Mouse (Mus musculus) left cerebral cortex, adult 8-10 months (tissue): Measurements from ENCODE around the gene Sun3. TPM values are rescaled to one million over a fixed set of nuclear protein-coding genes. Genes with fewer than 3 reads are reported as not detected.
A peak's percentile ranks its signal among the peaks of the same experiment; 100 is the strongest.

Source experiments
- DNase-seq, 2 experiments: peaks; one replicate each; pipeline ENCODE4 v3.0.0; 2022; ENCODE audit warnings: low spot score in 2 of 2
- total RNA-seq, 4 experiments: library from RNA; stranded (reverse); gene quantifications; 2 replicates each; pipeline ENCODE4 v1.2.4; 2022

Gene Sun3
- under 1 TPM in 3 of 4 experiments, not detected in 1; 0.33 to 0.65 (median 0.39) TPM for total RNA-seq

DNA sequence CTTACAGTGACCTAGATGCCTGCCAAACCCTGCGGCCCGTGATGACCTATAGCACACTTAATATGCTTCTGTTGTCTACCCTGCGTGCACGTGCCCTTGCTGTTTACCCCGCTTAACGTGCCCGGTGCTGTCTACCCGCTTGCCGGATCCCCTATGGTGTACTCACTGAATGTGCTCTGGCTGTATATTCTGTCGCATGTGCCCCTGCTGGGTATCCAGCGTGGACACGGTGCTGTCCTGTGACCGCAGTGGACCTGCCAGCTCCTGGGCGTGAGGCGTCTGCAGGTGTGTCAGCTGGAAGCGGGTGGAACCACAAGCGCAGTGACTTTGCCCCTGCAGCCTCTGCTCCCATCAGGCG is at the start of gene Sun3:
Sun3 (minus strand) TSS at position 289 of the 358 bp plus-strand sequence.
- no peak for DNase-seq

DNA sequence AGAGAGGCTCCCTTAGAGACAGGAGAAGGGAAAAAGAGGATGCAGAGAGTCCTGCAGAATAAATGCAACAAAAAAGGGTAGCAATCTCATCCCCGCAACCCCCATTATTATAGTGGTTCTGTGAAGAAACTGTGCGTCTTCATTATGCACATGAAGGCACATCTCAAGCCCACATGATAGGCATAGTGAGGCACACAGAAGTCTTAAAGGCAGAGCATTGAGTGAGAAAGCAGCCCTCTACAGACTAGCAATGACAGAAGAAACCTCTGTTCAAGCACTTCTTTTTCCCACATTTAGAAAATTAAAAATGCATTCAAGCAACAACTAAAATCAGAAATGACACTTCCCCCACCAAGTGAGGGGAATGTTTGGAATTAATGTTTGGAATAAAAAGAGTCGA is 27.7 kb upstream of the Sun3 start:
- no peak for DNase-seq

DNA sequence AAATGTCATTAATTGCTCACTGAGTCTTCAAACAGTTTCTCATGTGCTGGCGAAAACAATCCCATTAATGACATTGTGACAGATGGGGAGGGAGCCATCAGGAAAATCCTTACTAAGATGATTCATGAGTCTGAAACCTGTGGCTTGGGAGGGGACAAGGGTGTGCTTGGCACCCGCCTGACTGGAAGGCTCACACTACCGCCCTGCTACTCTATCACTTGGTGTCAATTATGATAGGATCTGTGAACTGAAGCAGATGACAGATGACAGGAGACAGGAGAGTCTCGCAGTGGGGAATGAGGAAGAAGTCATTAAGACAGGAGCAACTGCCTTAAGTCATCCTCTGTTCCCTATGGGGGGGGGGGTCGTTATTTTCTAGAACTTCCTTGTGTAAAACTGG is 11.7 kb upstream of the Sun3 start:
- no peak for DNase-seq

DNA sequence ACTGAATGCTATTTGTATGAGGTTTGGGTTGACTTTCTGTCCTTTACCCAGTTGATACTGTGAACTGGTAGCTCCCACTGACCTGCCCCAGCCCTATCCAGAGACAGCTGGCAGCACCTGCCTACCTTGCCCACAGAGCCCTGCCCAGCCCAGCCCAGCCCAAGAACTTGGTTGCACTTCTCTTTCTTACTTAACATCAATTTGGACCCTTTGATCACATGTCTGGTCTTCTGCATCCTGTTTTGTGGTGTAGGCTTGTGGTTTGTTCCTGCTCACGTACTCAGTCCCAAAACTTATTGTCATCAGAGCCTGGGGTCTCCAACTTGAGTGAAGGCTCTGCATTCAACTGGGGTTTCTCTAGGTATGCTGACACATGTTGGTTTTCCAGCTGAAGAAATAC is 11.2 kb upstream of the Sun3 start:
- DNase-seq = no peak

DNA sequence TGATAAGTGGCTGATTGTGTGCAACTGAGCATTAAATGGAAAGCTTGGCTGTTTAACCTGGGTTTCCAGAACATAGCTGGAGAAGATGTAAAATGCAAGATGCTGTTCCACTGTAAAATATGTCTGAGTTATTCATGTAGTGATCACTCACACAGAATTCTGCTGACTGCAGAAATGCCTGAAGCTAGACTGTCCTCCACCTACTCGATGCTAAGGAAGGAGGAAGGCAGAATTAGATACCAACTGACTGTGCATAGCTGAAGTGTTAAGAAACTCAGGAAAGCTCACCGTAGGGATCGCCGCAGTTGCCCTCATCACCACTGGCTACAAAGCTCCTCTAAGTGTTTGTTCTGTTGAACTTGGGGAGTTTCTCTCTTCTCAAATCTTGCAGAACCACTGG is 8.9 kb upstream of the Sun3 start:
- DNase-seq = no peak

DNA sequence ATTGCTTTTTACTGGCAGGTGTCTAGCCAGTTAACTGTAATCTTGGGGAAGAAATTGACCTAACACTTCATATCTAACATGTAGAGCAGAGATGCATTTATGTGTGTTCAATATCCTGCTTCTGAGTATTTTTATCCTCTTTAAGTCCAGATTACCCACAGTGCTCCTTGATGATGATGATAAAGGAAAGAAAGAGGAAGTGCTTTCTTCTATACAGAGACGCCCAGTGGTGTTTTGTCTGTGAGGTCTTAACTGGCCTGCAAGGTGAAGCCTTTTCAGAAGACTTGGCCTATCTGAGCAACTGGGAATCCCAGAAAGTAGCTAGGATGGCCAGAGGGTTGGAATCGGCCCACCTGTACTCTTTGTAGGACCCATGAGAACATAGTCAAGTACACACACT is 8.1 kb upstream of the Sun3 start:
- DNase-seq = no peak

DNA sequence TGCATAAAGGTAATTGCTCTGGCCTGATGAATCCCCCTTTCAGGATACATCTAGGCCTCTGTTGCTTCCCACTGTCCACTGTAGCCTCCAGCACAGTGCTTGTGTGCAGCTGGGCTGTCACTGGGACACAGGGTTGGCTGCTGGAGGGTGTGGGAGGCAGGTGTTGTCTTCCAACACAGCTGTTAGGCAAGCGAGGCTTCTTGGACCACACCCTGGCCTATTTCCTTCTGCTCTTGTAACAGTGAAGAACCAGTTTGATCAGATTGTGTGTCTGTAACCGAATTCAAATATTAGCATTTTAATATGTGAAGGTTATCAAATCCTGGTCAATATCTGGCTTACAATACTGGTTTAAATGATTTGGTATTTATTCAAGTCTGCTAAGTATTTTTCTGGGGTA is 3.1 kb upstream of the Sun3 start:
- DNase-seq = no peak

DNA sequence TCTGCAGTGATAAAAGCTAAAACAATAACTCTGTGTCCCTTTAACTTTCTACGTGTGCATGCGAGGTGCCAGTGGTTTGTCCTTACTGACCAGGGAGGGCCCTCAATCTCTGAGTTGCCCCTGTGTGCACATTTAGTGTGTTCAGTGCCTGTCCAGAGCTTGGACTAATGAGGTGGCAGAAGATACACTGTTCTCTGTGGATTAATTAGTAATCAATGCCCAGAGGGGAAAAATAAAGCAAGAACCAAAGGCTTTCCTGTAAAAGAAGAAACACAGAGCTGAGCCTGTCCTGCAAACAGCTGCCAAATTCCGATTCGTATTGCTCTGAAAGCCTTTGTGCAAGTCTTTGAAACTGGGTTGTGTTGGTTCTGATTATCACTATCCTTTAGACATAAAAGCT is 1.4 kb upstream of the Sun3 start:
- no peak for DNase-seq

DNA sequence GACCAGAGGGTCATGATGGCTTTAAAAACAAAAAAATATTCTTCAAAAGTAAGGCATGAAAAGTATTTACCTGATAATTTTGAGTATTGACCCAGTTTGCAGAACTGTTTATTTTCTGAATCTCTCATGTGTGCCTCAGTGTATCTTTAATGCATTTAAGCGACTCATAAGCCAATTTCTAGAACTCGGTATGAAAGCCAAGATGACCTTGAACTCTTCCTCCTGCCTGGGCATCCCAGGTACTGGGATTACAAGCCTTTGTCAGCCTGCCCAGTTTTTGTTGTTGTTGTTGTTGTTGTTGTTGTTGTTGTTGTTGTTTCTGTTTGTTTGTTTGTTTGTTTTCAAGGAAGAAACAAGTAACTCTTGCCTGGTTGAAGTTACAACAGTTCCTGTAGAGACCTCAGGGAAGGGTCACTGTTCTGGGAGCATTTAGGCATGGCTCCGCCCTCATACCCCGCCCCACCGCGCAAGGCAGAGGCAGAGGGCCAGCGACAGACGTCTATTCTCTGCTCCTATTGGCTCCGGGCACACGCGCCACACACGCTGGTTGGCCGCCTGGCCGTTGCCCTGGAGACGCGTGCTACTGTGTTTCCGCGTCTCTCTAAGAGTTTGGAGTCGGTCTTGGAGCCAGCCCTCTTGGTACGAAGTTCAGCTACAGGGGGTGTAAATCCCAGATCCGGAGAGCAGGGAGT is 634 bp downstream of the Sun3 start, which contains the start of gene Gm11992:
Gm11992 (plus strand) TSS at position 584 of the 692 bp plus-strand sequence.
- peak; percentile 54 to 80 for DNase-seq

DNA sequence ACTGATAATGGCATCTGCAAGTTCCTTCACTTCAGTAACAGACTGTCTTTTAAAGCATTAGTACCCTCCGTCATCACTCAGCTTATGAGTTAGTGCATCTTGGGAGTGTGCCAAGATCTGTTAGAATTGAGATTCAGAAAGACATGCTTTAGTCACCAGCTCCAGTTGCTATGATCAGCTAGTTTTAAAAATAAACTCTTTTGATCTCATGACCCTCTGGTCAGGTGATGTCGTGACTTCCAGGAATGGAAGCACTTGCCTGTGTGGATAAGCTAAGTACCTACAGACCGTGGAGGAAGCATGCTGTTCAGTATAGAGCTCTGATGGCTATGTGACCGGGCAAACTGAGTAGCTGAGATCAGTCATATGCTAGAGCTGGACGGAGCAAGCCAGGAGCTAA is 1.7 kb downstream of the Sun3 start:
- no peak for DNase-seq

DNA sequence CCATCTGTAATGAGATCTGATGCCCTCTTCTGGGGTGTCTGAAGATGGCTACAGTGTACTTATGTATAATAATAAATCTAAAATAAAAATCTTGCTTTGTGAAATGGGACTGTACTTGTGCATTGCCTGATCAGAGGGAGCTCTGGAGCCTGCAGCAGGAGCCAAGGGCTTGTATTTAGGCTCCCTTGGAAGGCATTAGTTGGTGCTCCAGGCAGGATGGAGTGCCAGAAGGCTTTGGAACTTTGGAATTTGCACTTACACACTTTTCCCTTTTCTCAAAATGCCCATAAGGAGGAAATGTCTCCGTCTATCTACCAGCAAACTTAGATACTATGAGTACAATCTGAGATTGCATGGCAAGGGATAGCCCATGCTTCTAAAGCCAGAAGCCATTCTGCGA is 2.2 kb downstream of the Sun3 start:
- DNase-seq = no peak

DNA sequence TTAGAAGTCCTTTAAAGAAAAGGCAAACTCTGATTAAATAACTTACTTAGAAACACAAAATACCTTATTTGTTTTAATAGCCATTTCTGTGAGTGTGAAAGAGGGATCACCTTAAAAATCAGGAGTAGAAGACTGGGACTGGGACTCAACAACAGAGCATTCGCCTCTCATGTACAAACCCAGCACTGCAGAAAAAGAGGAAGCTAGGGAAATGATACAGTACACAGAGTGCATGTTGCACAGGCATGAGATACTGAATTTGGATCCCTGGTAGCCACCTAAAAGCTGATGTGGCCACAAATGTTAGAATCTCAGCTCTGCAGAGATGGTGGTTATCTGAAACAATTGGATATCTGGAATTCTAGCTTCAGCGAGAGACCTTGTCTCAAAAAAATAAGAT is 17.3 kb downstream of the Sun3 start:
- DNase-seq = no peak

DNA sequence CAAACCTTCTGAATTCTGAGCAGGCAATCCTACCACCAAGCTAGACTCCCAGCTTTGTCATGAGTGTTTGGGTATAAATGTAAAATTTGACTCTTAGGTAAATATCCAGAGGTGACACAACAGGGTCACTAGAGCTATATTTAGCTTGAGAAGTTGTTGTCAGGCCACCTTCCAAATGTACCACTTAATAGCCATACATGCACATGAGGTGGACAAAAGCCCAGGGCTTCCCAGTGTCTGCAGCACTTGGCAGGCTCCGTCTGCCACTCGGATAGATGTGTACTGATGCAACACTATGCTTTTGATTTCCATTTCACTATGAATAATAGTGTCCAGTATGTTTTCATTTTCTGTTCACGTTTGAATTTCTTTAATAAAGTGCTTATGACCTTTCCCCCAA is 23.6 kb downstream of the Sun3 start:
- no peak for DNase-seq

DNA sequence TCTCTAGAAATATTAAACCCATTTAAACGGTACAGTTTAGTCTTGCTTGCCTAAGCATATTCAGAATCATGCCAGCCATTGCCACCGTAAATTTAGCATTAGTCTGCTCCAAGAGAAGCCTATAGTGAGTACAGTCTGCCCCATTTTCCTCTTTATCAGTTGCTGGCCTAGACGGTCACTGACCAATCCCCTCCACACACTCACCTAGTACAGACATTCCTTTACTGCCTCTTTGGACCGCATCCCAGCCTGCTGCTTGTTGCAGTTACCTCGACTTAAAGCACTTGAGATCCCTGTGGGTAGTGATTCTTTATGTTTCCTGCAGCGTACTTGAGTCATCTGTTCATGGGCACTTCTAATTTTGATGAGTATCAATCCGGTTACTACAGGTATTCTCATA is 24.0 kb downstream of the Sun3 start:
- DNase-seq = no peak

DNA sequence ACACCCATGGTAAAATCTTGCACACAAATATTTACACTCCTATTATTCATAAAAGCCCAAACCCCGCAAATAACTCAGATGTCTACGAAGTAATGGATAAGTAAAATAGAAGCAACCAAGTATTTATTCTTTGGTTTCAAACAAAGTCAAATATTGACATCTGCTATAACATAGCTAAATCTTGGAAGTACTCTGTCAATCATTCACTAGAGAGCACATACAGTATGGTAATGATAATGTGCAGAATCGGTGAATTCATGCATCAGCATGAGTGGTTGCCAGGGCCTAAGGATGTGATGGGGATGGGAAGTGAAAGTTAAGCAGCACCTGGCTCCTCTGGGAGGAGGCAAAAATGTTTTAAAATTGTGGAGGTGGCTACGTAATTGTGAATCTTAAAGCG is 28.6 kb downstream of the Sun3 start:
- DNase-seq = no peak

DNA sequence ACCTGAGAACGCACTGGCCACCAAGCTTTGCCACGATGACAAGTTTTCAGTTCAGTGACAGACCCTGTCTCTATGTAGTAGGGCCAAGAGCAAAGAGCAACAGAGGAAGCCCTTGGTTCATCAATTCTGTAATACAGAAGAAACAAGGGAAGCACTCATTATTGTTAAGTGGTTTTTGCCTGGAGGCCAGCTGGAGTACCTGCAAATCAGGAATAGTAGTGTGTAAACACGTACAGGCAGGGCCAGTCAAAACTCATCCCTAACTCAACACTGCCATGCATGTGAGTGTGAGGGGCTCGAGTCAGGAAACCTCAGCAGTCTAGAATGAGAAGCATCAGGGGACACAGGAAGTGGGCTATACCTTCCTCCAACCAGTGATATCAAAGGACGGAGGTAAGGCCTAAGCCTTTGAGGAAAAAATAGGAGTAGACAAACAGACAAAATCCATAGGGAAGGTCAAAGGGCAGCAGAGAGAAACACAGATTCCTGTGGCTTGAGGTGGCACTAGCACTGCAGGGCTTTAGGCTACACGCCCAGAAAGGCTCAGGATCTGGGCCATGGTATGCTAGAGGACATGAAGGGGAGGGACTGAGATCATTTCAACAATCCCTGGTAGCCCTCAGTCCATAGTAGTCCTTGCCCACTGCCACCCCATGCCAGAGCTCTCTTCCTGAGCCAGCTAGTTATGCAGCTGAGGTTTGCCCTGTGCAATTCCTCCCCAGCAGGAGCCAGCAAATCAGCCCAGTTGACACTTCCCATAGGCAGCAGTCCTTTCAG is 30.1 kb downstream of the Sun3 start:
- no peak for DNase-seq

DNA sequence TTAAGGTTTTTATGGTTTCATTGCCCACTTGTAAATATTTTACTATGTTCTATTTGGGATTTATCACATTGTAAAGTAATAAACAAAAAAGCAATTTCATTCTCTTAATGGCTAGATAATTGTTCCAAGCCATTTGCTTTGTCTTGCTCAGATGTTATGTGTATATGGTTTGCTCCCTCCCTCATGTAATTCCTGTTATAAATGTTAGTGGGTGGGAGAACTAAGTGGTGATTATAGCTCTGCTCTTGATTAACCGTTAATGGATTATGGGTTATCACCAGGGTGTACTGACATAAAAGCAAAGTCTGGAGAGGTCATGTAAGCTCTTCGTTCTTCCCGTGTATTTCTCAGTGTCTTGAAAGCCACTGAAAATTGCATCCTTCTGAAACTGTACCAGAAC is 34.1 kb downstream of the Sun3 start:
- no peak for DNase-seq

DNA sequence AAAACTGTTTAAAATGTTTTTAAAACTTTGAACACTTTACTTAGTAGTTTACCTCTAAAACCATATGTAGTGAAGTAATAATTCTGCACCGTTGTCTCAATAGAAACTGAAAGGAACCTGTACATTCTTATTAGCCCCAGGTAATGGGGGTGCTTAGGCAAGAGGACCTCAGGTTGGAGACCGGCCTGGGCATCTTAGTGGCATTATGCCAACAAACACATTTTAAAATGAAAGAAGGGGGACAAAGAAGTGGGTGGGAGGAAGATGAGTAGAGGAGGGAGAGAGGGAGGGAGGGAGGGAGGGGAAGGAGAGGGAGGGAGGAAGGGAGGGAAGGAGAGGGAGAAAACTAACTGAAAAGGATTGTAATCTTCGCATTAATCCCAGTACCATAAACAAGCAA is 37.4 kb downstream of the Sun3 start:
- no peak for DNase-seq

DNA sequence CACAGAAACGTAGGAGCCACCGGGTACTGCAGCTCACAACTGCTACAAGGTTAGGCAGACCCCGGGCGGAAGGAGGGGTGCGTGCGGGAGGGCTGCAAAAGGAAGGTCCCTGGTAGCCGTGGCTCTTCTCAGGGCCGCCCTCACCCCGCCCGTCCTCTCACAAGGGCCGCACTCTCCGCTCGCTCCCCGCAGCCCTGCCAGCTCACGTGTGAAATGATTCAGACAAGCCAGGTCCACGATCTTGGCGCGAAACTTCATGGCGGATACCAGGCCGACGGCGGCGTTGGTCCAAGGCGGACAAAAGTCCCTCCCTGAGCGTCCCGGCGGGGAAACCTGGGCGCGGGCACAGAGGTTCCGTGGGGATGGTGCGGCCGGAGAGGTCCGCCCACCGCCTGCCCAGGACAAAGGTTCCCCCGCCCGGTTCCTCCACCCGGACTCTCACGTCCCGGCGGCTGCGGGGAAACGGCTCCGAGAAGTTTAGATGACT is 37.9 kb downstream of the Sun3 start, which contains the start of gene Hus1:
Hus1 (minus strand) TSS at position 339 of the 487 bp plus-strand sequence.
- DNase-seq = peak; percentile 63 to 68

DNA sequence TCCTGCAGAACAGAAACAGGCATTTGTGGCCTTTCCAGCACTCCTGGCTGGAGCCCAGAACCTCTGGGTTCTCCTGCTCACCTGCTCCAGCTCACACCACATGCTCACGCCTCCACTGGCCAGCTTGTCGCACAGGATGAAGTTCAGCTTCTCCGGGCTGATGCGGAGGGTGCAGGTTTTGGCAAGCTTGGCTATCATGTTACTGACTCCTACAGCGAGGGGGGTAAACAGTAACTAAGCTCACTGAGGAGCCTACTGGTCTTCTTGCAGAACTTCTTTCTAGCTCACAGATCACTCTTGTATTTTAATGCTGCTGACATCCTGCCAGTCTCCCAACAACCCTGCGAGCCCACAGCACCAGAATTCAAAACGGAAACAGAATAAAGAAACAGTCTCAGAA is 38.4 kb downstream of the Sun3 start:
- DNase-seq = peak in 1 of 2 experiments; percentile 10

DNA sequence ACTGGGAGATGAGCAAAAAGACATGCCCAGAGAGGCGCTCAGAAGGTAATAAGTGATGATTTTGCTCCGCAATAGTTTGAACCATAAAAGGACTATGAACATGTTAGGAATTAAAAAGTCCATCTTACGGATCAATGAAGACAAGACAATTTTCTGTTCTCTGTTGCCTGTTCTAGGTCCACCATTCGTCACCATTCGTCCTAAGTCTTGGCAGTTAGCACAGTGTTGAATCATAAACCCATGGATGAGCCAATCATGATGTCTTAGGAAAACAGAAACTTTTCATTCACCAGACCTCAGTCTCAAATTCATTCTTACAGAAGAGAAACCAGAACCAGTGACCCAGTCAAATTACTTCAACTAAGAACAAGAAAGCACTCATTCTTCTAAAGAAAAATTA is 40.0 kb downstream of the Sun3 start:
- no peak for DNase-seq

DNA sequence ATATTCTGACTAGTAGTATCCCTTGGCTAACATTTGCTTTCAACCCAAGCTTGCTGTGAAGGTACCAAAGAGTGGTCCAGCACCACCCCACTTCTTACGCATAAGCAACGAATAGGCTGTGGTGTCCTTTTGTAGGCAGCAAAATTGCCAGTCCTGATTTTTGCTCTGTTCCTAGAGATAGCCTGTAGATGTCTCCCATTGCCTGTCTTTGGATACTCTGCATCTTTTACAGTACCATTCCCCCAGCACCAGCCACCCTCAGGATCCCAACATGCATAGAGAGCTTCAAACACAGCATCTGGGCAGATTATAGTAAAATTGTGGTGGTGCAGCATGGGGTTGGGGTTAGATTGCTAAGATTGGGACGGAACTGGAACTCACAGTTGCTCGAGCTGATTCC is 60.7 kb downstream of the Sun3 start:
- no peak for DNase-seq

DNA sequence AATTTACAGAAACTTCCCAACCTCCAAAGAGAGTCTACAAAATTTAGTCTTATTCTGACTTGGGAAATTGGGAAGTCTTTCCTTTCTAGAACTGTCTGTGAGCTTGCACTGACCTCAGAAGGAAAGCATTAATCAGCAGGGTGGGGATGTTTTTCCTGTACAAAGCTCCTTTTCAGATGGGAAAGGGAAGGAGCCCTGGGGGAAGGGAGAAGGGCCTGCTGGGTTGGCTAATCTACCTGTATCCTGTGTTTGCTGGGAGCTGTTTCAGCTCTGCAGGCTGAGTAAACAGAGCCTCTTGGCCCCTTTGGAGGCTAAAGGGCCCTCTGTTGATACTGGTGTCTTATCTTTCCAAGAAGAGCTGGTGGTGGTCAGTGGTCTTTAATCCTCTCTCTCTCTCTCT is 62.7 kb downstream of the Sun3 start:
- no peak for DNase-seq
